Mouse (Mus musculus): ENCODE data around the gene Tecpr1. TPM values are rescaled to one million over a fixed set of nuclear protein-coding genes. Genes with fewer than 3 reads are reported as not detected.

Tecpr1 gene
- total and polyA plus RNA-seq, 3 experiments, result 6.9 to 20.1 (median 10.8) TPM

- peaks cover 93% of the 10 kb centered on the region for H3K36me3 ChIP-seq (replicated peaks)
- H3K4me3 ChIP-seq (ENCODE audit: low read depth, low read length), result no peak overlapping the region
- H3K27me3 ChIP-seq (ENCODE audit: insufficient read depth, low read length), result no peaks in the 10 kb centered on the region
- ATAC-seq (ENCODE audit: extremely low read depth, insufficient number of reproducible peaks, low FRiP score, poor library complexity, severe bottlenecking) (no peak), DNase-seq (ENCODE audit: low spot score) (no peak)
- H3K9me3 ChIP-seq (replicated peaks), result no peaks in the 10 kb centered on the region
- H3K4me1 ChIP-seq (ENCODE audit: insufficient read depth, low read depth, low read length), result peaks cover 23% of the 10 kb centered on the region
- no peak for TF ChIP-seq CTCF (IDR thresholded peaks at IDR 0.05; ENCODE audit: low read depth, low read length)
- no peak for TF ChIP-seq POLR2AphosphoS5 (IDR thresholded peaks at IDR 0.05; ENCODE audit: insufficient replicate concordance, low read depth, low read length)
- TF ChIP-seq TAL1 (conservative IDR thresholded peaks at IDR 0.05; ENCODE audit: low read depth, low read length), result no peak
- TF ChIP-seq GATA1 (IDR thresholded peaks at IDR 0.05; ENCODE audit: borderline replicate concordance, low read length), result no peak
- TF ChIP-seq GATA2 (IDR thresholded peaks at IDR 0.05; ENCODE audit: borderline replicate concordance, low read depth, low read length), result no peak
These were observed 40.1 kb upstream of the Tecpr1 start for GRCm38 (mm10) chr5:144263496-144263895.

GRCm38 (mm10) chr5:144263082-144263481, 39.7 kb upstream of the Tecpr1 start:
- Histone ChIP-seq H3K4me1 (ENCODE audit: insufficient read depth, low read depth, low read length) (peaks cover 28% of the 10 kb centered on the region), H3K9me3 (replicated peaks) (no peaks in the 10 kb centered on the region), H3K36me3 (replicated peaks) (peaks cover 93% of the 10 kb centered on the region), H3K4me3 (ENCODE audit: low read depth, low read length) (no peak overlapping the region), H3K27me3 (ENCODE audit: insufficient read depth, low read length) (no peaks in the 10 kb centered on the region)
- TF ChIP-seq GATA1 (IDR thresholded peaks at IDR 0.05; ENCODE audit: borderline replicate concordance, low read length), result no peak
- no peak for TF ChIP-seq POLR2AphosphoS5 (IDR thresholded peaks at IDR 0.05; ENCODE audit: insufficient replicate concordance, low read depth, low read length)
- DNase-seq (ENCODE audit: low spot score) (no peak), ATAC-seq (ENCODE audit: extremely low read depth, insufficient number of reproducible peaks, low FRiP score, poor library complexity, severe bottlenecking) (no peak)

GRCm38 (mm10) chr5:144261829-144262228, 38.4 kb upstream of the Tecpr1 start:
- Histone ChIP-seq H3K9me3 (replicated peaks) (no peaks in the 10 kb centered on the region), H3K4me1 (ENCODE audit: insufficient read depth, low read depth, low read length) (peaks cover 40% of the 10 kb centered on the region), H3K27me3 (ENCODE audit: insufficient read depth, low read length) (no peaks in the 10 kb centered on the region), H3K36me3 (replicated peaks) (peaks cover 93% of the 10 kb centered on the region), H3K4me3 (ENCODE audit: low read depth, low read length) (no peak overlapping the region)
- ATAC-seq (ENCODE audit: extremely low read depth, insufficient number of reproducible peaks, low FRiP score, poor library complexity, severe bottlenecking), result no peak
- no peak for DNase-seq (ENCODE audit: low spot score)
- no peak for TF ChIP-seq CTCF (IDR thresholded peaks at IDR 0.05; ENCODE audit: low read depth, low read length)

GRCm38 (mm10) chr5:144261309-144261708, 37.9 kb upstream of the Tecpr1 start:
- TF ChIP-seq GATA2 (IDR thresholded peaks at IDR 0.05; ENCODE audit: borderline replicate concordance, low read depth, low read length) (no peak), CTCF (IDR thresholded peaks at IDR 0.05; ENCODE audit: low read depth, low read length) (no peak), TAL1 (conservative IDR thresholded peaks at IDR 0.05; ENCODE audit: low read depth, low read length) (no peak), GATA1 (IDR thresholded peaks at IDR 0.05; ENCODE audit: borderline replicate concordance, low read length) (no peak), POLR2AphosphoS5 (IDR thresholded peaks at IDR 0.05; ENCODE audit: insufficient replicate concordance, low read depth, low read length) (no peak)
- H3K36me3 ChIP-seq (replicated peaks), result peaks cover 90% of the 10 kb centered on the region
- DNase-seq (ENCODE audit: low spot score), result no peak
- H3K27me3 ChIP-seq (ENCODE audit: insufficient read depth, low read length), result no peaks in the 10 kb centered on the region
- H3K4me3 ChIP-seq (ENCODE audit: low read depth, low read length), result no peak overlapping the region
- ATAC-seq (ENCODE audit: extremely low read depth, insufficient number of reproducible peaks, low FRiP score, poor library complexity, severe bottlenecking), result no peak
- no peaks in the 10 kb centered on the region for H3K9me3 ChIP-seq (replicated peaks)
- peaks cover 45% of the 10 kb centered on the region for H3K4me1 ChIP-seq (ENCODE audit: insufficient read depth, low read depth, low read length)

- no peaks in the 10 kb centered on the region for H3K9me3 ChIP-seq (replicated peaks)
These were observed 37.0 kb upstream of the Tecpr1 start for GRCm38 (mm10) chr5:144260464-144260863.

GRCm38 (mm10) chr5:144259228-144259627, 35.8 kb upstream of the Tecpr1 start:
- H3K4me1 ChIP-seq (ENCODE audit: insufficient read depth, low read depth, low read length), result peaks cover 55% of the 10 kb centered on the region
- H3K36me3 ChIP-seq (replicated peaks), result peaks cover 72% of the 10 kb centered on the region
- no peak overlapping the region for H3K4me3 ChIP-seq (ENCODE audit: low read depth, low read length)
- ATAC-seq (ENCODE audit: extremely low read depth, insufficient number of reproducible peaks, low FRiP score, poor library complexity, severe bottlenecking) (no peak), DNase-seq (ENCODE audit: low spot score) (no peak)
- H3K27me3 ChIP-seq (ENCODE audit: insufficient read depth, low read length), result no peaks in the 10 kb centered on the region
- TF ChIP-seq GATA1 (IDR thresholded peaks at IDR 0.05; ENCODE audit: borderline replicate concordance, low read length) (no peak), GATA2 (IDR thresholded peaks at IDR 0.05; ENCODE audit: borderline replicate concordance, low read depth, low read length) (no peak), TAL1 (conservative IDR thresholded peaks at IDR 0.05; ENCODE audit: low read depth, low read length) (no peak), POLR2AphosphoS5 (IDR thresholded peaks at IDR 0.05; ENCODE audit: insufficient replicate concordance, low read depth, low read length) (no peak), CTCF (IDR thresholded peaks at IDR 0.05; ENCODE audit: low read depth, low read length) (no peak)
- H3K9me3 ChIP-seq (replicated peaks), result no peaks in the 10 kb centered on the region

More at GRCm38 (mm10) chr5:144260464-144260863, 37.0 kb upstream of the Tecpr1 start:
- no peak for ATAC-seq (ENCODE audit: extremely low read depth, insufficient number of reproducible peaks, low FRiP score, poor library complexity, severe bottlenecking)
- Histone ChIP-seq H3K36me3 (replicated peaks) (peaks cover 82% of the 10 kb centered on the region), H3K4me3 (ENCODE audit: low read depth, low read length) (no peak overlapping the region), H3K27me3 (ENCODE audit: insufficient read depth, low read length) (no peaks in the 10 kb centered on the region), H3K4me1 (ENCODE audit: insufficient read depth, low read depth, low read length) (peaks cover 50% of the 10 kb centered on the region)
- TF ChIP-seq CTCF (IDR thresholded peaks at IDR 0.05; ENCODE audit: low read depth, low read length), result no peak
- no peak for TF ChIP-seq GATA2 (IDR thresholded peaks at IDR 0.05; ENCODE audit: borderline replicate concordance, low read depth, low read length)
- no peak for TF ChIP-seq TAL1 (conservative IDR thresholded peaks at IDR 0.05; ENCODE audit: low read depth, low read length)
- no peak for TF ChIP-seq POLR2AphosphoS5 (IDR thresholded peaks at IDR 0.05; ENCODE audit: insufficient replicate concordance, low read depth, low read length)
- no peak for TF ChIP-seq GATA1 (IDR thresholded peaks at IDR 0.05; ENCODE audit: borderline replicate concordance, low read length)
- DNase-seq (ENCODE audit: low spot score), result no peak

GRCm38 (mm10) chr5:144258687-144259086, 35.3 kb upstream of the Tecpr1 start:
- H3K36me3 ChIP-seq (replicated peaks), result peaks cover 71% of the 10 kb centered on the region
- H3K4me1 ChIP-seq (ENCODE audit: insufficient read depth, low read depth, low read length), result peaks cover 60% of the 10 kb centered on the region
- no peaks in the 10 kb centered on the region for H3K27me3 ChIP-seq (ENCODE audit: insufficient read depth, low read length)
- TF ChIP-seq GATA1 (IDR thresholded peaks at IDR 0.05; ENCODE audit: borderline replicate concordance, low read length) (no peak), TAL1 (conservative IDR thresholded peaks at IDR 0.05; ENCODE audit: low read depth, low read length) (no peak), GATA2 (IDR thresholded peaks at IDR 0.05; ENCODE audit: borderline replicate concordance, low read depth, low read length) (no peak), POLR2AphosphoS5 (IDR thresholded peaks at IDR 0.05; ENCODE audit: insufficient replicate concordance, low read depth, low read length) (no peak), CTCF (IDR thresholded peaks at IDR 0.05; ENCODE audit: low read depth, low read length) (no peak)
- no peak overlapping the region for H3K4me3 ChIP-seq (ENCODE audit: low read depth, low read length)
- H3K9me3 ChIP-seq (replicated peaks), result no peaks in the 10 kb centered on the region
- no peak for ATAC-seq (ENCODE audit: extremely low read depth, insufficient number of reproducible peaks, low FRiP score, poor library complexity, severe bottlenecking)
- no peak for DNase-seq (ENCODE audit: low spot score)
